23 mouse cellular contexts compared by ENCODE assay signal in the genomic region with DNA sequence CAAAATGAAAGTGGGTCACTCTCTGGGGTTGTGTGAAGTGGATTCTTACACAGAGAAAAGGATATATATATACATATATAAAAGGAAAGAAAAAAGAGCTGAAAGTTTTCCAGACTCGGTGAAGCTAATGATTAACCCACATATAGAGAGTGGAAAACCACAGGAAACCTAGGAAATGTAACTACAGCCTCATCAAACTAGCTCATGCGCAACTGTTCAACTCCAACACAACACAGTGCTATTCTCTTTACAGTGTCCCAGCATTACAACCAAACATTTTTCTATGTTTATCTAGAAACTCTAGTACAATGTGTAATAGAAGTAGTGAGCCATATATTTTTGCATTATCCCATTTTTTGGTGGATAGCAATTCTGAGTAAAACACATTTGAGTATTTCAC. TPM values are rescaled to one million over a fixed set of nuclear protein-coding genes. Genes with fewer than 3 reads are reported as not detected.
DNase-seq lines count a peak whose midpoint lies in the region; ATAC-seq lines count a peak whose summit lies in the region.
"Had no signal": no experiment of that assay in that cellular context is flagged by ENCODE, and none has a peak within 500 bp of the region (broad histone marks: within the 10 kb centered on the region; RNA-seq: fewer than 3 reads in every experiment).

No protein-coding gene starts in this region.

- 62% methylated on average over 2 of the region's 2 CpGs for WGBS in kidney, embryonic 16.5 days
- 78% methylated on average over 2 of the region's 2 CpGs for WGBS in liver, embryonic 11.5 days
- 57% methylated on average over 2 of the region's 2 CpGs for WGBS in liver, embryonic 12.5 days (ENCODE audit: insufficient replicate concordance)

- H3K4me3 ChIP-seq in kidney, embryonic 16.5 days (ENCODE audit: low read length) = no peak overlapping the region
- H3K4me3 ChIP-seq in liver, embryonic 11.5 days (ENCODE audit: low read depth, low read length) = no peak overlapping the region
- no peak overlapping the region for H3K4me3 ChIP-seq in liver, embryonic 12.5 days
- H3K4me3 ChIP-seq: embryonic facial prominence, embryonic 10.5 days; embryonic facial prominence, embryonic 13.5 days; erythroblast, embryonic 14.5 days; forebrain, embryonic 12.5 days; forebrain, embryonic 15.5 days; gastrocnemius, adult 2 months; hindbrain, embryonic 12.5 days; hindbrain, embryonic 15.5 days had no signal

- no peak for DNase-seq in frontal cortex, postnatal 36 days (ENCODE audit: low spot score in 2 of 2)
- DNase-seq in kidney, adult 8-10 months = no peak
- peak; percentile 6 for DNase-seq in liver, embryonic 11.5 days (ENCODE audit: low spot score)
- DNase-seq in adrenal gland, adult 2 months = no peak
- DNase-seq: adrenal gland, postnatal 14 days; cerebellum, adult 11 months; cerebellum, adult 2 months; cerebellum, adult 9-11 months; cerebellum, postnatal 25 days; embryo, embryonic 11 days; gastrocnemius, adult 2 months; gastrocnemius, postnatal 14 days had no signal

- H3K27ac ChIP-seq in kidney, embryonic 16.5 days (ENCODE audit: low read length) = no peak overlapping the region
- no peak overlapping the region for H3K27ac ChIP-seq in liver, embryonic 11.5 days (ENCODE audit: low read depth, low read length)
- H3K27ac ChIP-seq in liver, embryonic 12.5 days = no peak overlapping the region
- H3K27ac ChIP-seq: embryonic facial prominence, embryonic 10.5 days; embryonic facial prominence, embryonic 13.5 days; forebrain, embryonic 12.5 days; forebrain, embryonic 15.5 days; gastrocnemius, adult 2 months; hindbrain, embryonic 12.5 days; hindbrain, embryonic 15.5 days had no signal

- H3K4me2 ChIP-seq in kidney, embryonic 16.5 days (replicated peaks; ENCODE audit: low read depth, low read length) = no peak overlapping the region
- no peak overlapping the region for H3K4me2 ChIP-seq in liver, embryonic 11.5 days
- no peak overlapping the region for H3K4me2 ChIP-seq in liver, embryonic 12.5 days
- H3K4me2 ChIP-seq: embryonic facial prominence, embryonic 13.5 days; forebrain, embryonic 12.5 days; forebrain, embryonic 15.5 days; heart, embryonic 11.5 days; hindbrain, embryonic 12.5 days; hindbrain, embryonic 15.5 days had no signal

- H3K27me3 ChIP-seq in kidney, embryonic 16.5 days (ENCODE audit: insufficient read depth, low read length) = no peaks in the 10 kb centered on the region
- no peaks in the 10 kb centered on the region for H3K27me3 ChIP-seq in liver, embryonic 11.5 days (replicated peaks; ENCODE audit: control insufficient read depth, insufficient read depth, low read length)
- H3K27me3 ChIP-seq in liver, embryonic 12.5 days (replicated peaks) = no peaks in the 10 kb centered on the region
- H3K27me3 ChIP-seq: embryonic facial prominence, embryonic 13.5 days; forebrain, embryonic 12.5 days; forebrain, embryonic 15.5 days; hindbrain, embryonic 12.5 days; hindbrain, embryonic 15.5 days had no signal

- no peaks in the 10 kb centered on the region for H3K4me1 ChIP-seq in kidney, embryonic 16.5 days (ENCODE audit: insufficient read depth, low read length)
- no peaks in the 10 kb centered on the region for H3K4me1 ChIP-seq in liver, embryonic 11.5 days (replicated peaks; ENCODE audit: control insufficient read depth, insufficient read depth, low read length)
- no peaks in the 10 kb centered on the region for H3K4me1 ChIP-seq in liver, embryonic 12.5 days
- H3K4me1 ChIP-seq: embryonic facial prominence, embryonic 10.5 days; embryonic facial prominence, embryonic 13.5 days; forebrain, embryonic 12.5 days; forebrain, embryonic 15.5 days; hindbrain, embryonic 12.5 days; hindbrain, embryonic 15.5 days had no signal

- H3K9ac ChIP-seq in kidney, embryonic 16.5 days (replicated peaks; ENCODE audit: low read length) = no peak overlapping the region
- H3K9ac ChIP-seq in liver, embryonic 11.5 days (ENCODE audit: low read depth, low read length) = no peak overlapping the region
- H3K9ac ChIP-seq in liver, embryonic 12.5 days = no peak overlapping the region
- H3K9ac ChIP-seq: embryonic facial prominence, embryonic 13.5 days; forebrain, embryonic 12.5 days; forebrain, embryonic 15.5 days; hindbrain, embryonic 12.5 days; hindbrain, embryonic 15.5 days had no signal

- peak; percentile 23; the same call in 1 of the 2 replicates for ATAC-seq in frontal cortex, adult (ENCODE audit: low TSS enrichment)
- ATAC-seq in kidney, embryonic 16.5 days (ENCODE audit: low FRiP score, low TSS enrichment) = peak; percentile 67; the same call in 1 of the 2 replicates
- no peak for ATAC-seq in liver, embryonic 11.5 days (replicated peaks; ENCODE audit: low FRiP score)
- no peak for ATAC-seq in liver, embryonic 12.5 days
- ATAC-seq: forebrain, embryonic 15.5 days had no signal

- no peaks in the 10 kb centered on the region for H3K9me3 ChIP-seq in kidney, embryonic 16.5 days (ENCODE audit: low read length)
- no peaks in the 10 kb centered on the region for H3K9me3 ChIP-seq in liver, embryonic 11.5 days (ENCODE audit: control insufficient read depth, low read length)
- no peaks in the 10 kb centered on the region for H3K9me3 ChIP-seq in liver, embryonic 12.5 days (replicated peaks)
- H3K9me3 ChIP-seq: embryonic facial prominence, embryonic 10.5 days; embryonic facial prominence, embryonic 13.5 days; forebrain, embryonic 12.5 days; forebrain, embryonic 15.5 days; hindbrain, embryonic 12.5 days; hindbrain, embryonic 15.5 days had no signal

- no peaks in the 10 kb centered on the region for H3K36me3 ChIP-seq in kidney, embryonic 16.5 days (ENCODE audit: insufficient read depth, low read length)
- no peaks in the 10 kb centered on the region for H3K36me3 ChIP-seq in liver, embryonic 11.5 days (ENCODE audit: control insufficient read depth, insufficient read depth, low read length)
- no peaks in the 10 kb centered on the region for H3K36me3 ChIP-seq in liver, embryonic 12.5 days
- H3K36me3 ChIP-seq: embryonic facial prominence, embryonic 10.5 days; embryonic facial prominence, embryonic 13.5 days; forebrain, embryonic 12.5 days; forebrain, embryonic 15.5 days; hindbrain, embryonic 12.5 days; hindbrain, embryonic 15.5 days had no signal

RNA-seq across cellular contexts. Expression of gene Mon2, which starts 24.3 kb away (rescaled TPM):
- 19.0 and 22.6 TPM in 2 replicates for polyA plus RNA-seq in kidney, embryonic 16.5 days (2015; fragmentation: Nextera tagmentation; extraction: Ambion mirVana)
- polyA plus RNA-seq in liver, embryonic 11.5 days (2014; fragmentation: Nextera tagmentation; extraction: Ambion mirVana) = 17.9 and 19.3 TPM in 2 replicates
- polyA plus RNA-seq in liver, embryonic 12.5 days (2016; fragmentation: Nextera tagmentation; extraction: Ambion mirVana) = 19.8 and 19.9 TPM in 2 replicates
- total RNA-seq in adrenal gland, adult 2 months (2021) = 10 to 100 TPM; 73.5 to 88.3 TPM
- 34.7 and 45.4 TPM in 2 replicates for polyA plus RNA-seq in adrenal gland, adult 2 months (2012; rRNA removed)

Comparison
In these comparisons a context has a peak if more than half of its experiments do, and no peak if none do; other contexts are left out.
1. ATAC-seq: peak in frontal cortex, adult (single experiment) and kidney, embryonic 16.5 days (single experiment); none in liver, embryonic 11.5 days (single experiment) and liver, embryonic 12.5 days (single experiment).